In genomic region chr8:64832581-64833135, GRCm38 (mm10) we compare ENCODE assay signal across 15 mouse cellular contexts. TPM values are rescaled to one million over a fixed set of nuclear protein-coding genes. Genes with fewer than 3 reads are reported as not detected.
DNase-seq lines count a peak whose midpoint lies in the region; ATAC-seq lines count a peak whose summit lies in the region.
"Had no signal": no experiment of that assay in that cellular context is flagged by ENCODE, and none has a peak within 500 bp of the region (broad histone marks: within the 10 kb centered on the region; RNA-seq: fewer than 3 reads in every experiment).

No protein-coding gene starts in this region.

- no peak overlapping the region for H3K9ac ChIP-seq in hindbrain, embryonic 12.5 days
- no peak overlapping the region for H3K9ac ChIP-seq in hindbrain, embryonic 14.5 days
- no peak overlapping the region for H3K9ac ChIP-seq in midbrain, embryonic 11.5 days (ENCODE audit: low read length)
- no peak overlapping the region for H3K9ac ChIP-seq in midbrain, embryonic 13.5 days (replicated peaks)
- H3K9ac ChIP-seq: limb, embryonic 13.5 days; neural tube, embryonic 15.5 days had no signal

- H3K4me2 ChIP-seq in hindbrain, embryonic 12.5 days (replicated peaks) = no peak overlapping the region
- no peak overlapping the region for H3K4me2 ChIP-seq in hindbrain, embryonic 14.5 days (replicated peaks)
- no peak overlapping the region for H3K4me2 ChIP-seq in midbrain, embryonic 11.5 days
- H3K4me2 ChIP-seq in midbrain, embryonic 13.5 days (replicated peaks) = no peak overlapping the region
- H3K4me2 ChIP-seq: limb, embryonic 13.5 days; neural tube, embryonic 15.5 days had no signal

- WGBS in hindbrain, embryonic 12.5 days = 62% methylated on average over 13 of the region's 13 CpGs
- WGBS in hindbrain, embryonic 14.5 days = 51% methylated on average over 13 of the region's 13 CpGs
- WGBS in midbrain, embryonic 11.5 days = 84% methylated on average over 13 of the region's 13 CpGs
- WGBS in midbrain, embryonic 13.5 days = 62% methylated on average over 13 of the region's 13 CpGs

- 0 out of 2 replicates have a peak, but pooled peaks cover 10% of the 10 kb centered on the region for H3K36me3 ChIP-seq in hindbrain, embryonic 12.5 days
- peaks cover 12% of the 10 kb centered on the region; the same call in 1 of the 2 replicates for H3K36me3 ChIP-seq in hindbrain, embryonic 14.5 days (replicated peaks; ENCODE audit: control insufficient read depth, insufficient read depth)
- no peaks in the 10 kb centered on the region for H3K36me3 ChIP-seq in midbrain, embryonic 11.5 days (ENCODE audit: control insufficient read depth, insufficient read depth, low read length)
- peaks cover 33% of the 10 kb centered on the region for H3K36me3 ChIP-seq in midbrain, embryonic 13.5 days
- H3K36me3 ChIP-seq: neural tube, embryonic 15.5 days had no signal

- H3K4me3 ChIP-seq in hindbrain, embryonic 12.5 days = no peak overlapping the region
- no peak overlapping the region for H3K4me3 ChIP-seq in hindbrain, embryonic 14.5 days (replicated peaks; ENCODE audit: low read length)
- H3K4me3 ChIP-seq in midbrain, embryonic 11.5 days (ENCODE audit: low read depth, low read length) = no peak overlapping the region
- no peak overlapping the region for H3K4me3 ChIP-seq in midbrain, embryonic 13.5 days (replicated peaks)
- H3K4me3 ChIP-seq: limb, embryonic 13.5 days; neural tube, embryonic 15.5 days had no signal

- H3K27me3 ChIP-seq in hindbrain, embryonic 12.5 days = no peaks in the 10 kb centered on the region
- H3K27me3 ChIP-seq in hindbrain, embryonic 14.5 days (ENCODE audit: control insufficient read depth, insufficient read depth, low read length) = no peaks in the 10 kb centered on the region
- H3K27me3 ChIP-seq in midbrain, embryonic 11.5 days (ENCODE audit: control insufficient read depth, insufficient read depth, low read length) = no peaks in the 10 kb centered on the region
- no peaks in the 10 kb centered on the region for H3K27me3 ChIP-seq in midbrain, embryonic 13.5 days
- H3K27me3 ChIP-seq: limb, embryonic 13.5 days; neural tube, embryonic 15.5 days had no signal

- H3K4me1 ChIP-seq in hindbrain, embryonic 12.5 days = peaks cover 16% of the 10 kb centered on the region
- H3K4me1 ChIP-seq in hindbrain, embryonic 14.5 days (replicated peaks; ENCODE audit: control insufficient read depth, insufficient read depth, low read length) = peaks cover 22% of the 10 kb centered on the region
- H3K4me1 ChIP-seq in midbrain, embryonic 11.5 days (ENCODE audit: control insufficient read depth, insufficient read depth, low read length) = peaks cover 5% of the 10 kb centered on the region; the same call in 1 of the 2 replicates
- peaks cover 28% of the 10 kb centered on the region for H3K4me1 ChIP-seq in midbrain, embryonic 13.5 days (replicated peaks)

- ATAC-seq in hindbrain, embryonic 12.5 days (ENCODE audit: low FRiP score) = no peak
- ATAC-seq in hindbrain, embryonic 14.5 days (ENCODE audit: low FRiP score) = no peak
- ATAC-seq in midbrain, embryonic 11.5 days (ENCODE audit: low FRiP score) = no peak
- ATAC-seq in midbrain, embryonic 13.5 days = no peak; the same call in 1 of the 2 replicates
- ATAC-seq in neutrophil, adult 5-6 weeks (ENCODE audit: extremely low read depth, insufficient number of reproducible peaks, low FRiP score, poor library complexity, severe bottlenecking) = peak; percentile 78
- ATAC-seq: activated CD4-positive, CD25-positive, alpha-beta regulatory T cell, adult 4 months; CD4-positive, CD25-positive, alpha-beta regulatory T cell, adult 4 months had no signal

- H3K27ac ChIP-seq in hindbrain, embryonic 12.5 days = peak overlapping the region; percentile 30; the same call in 1 of the 2 replicates
- H3K27ac ChIP-seq in hindbrain, embryonic 14.5 days = no peak overlapping the region
- H3K27ac ChIP-seq in midbrain, embryonic 11.5 days (ENCODE audit: low read depth, low read length) = no peak overlapping the region; the same call in 1 of the 2 replicates
- no peak overlapping the region for H3K27ac ChIP-seq in midbrain, embryonic 13.5 days
- H3K27ac ChIP-seq: limb, embryonic 13.5 days; neural tube, embryonic 15.5 days; stomach, postnatal 0 days had no signal

- no peaks in the 10 kb centered on the region for H3K9me3 ChIP-seq in hindbrain, embryonic 12.5 days (replicated peaks)
- H3K9me3 ChIP-seq in hindbrain, embryonic 14.5 days (ENCODE audit: control insufficient read depth, low read length) = no peaks in the 10 kb centered on the region
- H3K9me3 ChIP-seq in midbrain, embryonic 11.5 days (ENCODE audit: control insufficient read depth, low read length) = no peaks in the 10 kb centered on the region; the same call in 1 of the 2 replicates
- no peaks in the 10 kb centered on the region for H3K9me3 ChIP-seq in midbrain, embryonic 13.5 days
- H3K9me3 ChIP-seq: neural tube, embryonic 15.5 days had no signal

- no peak for DNase-seq in hindbrain, embryonic 14.5 days (ENCODE audit: low spot score)
- peak; percentile 80 for DNase-seq in midbrain, embryonic 11.5 days (ENCODE audit: low spot score, missing footprints)
- peak; percentile 37 for DNase-seq in gonadal fat pad, adult 2 months (ENCODE audit: low read depth)
- DNase-seq in adrenal gland, adult 18-20 months (ENCODE audit: low spot score in 2 of 2) = no peak
- DNase-seq: cerebellum, postnatal 14 days; heart, postnatal 14 days; thymus, postnatal 25 days had no signal

RNA-seq across cellular contexts. Expression of gene Klhl2, which starts 17.2 kb away (rescaled TPM):
- polyA plus RNA-seq in hindbrain, embryonic 12.5 days (2016; fragmentation: Nextera tagmentation; extraction: Ambion mirVana) = 28.7 and 30.4 TPM in 2 replicates
- polyA plus RNA-seq in hindbrain, embryonic 14.5 days (2014; fragmentation: Nextera tagmentation; extraction: Ambion mirVana) = 33.8 and 44.8 TPM in 2 replicates
- 18.9 and 19.4 TPM in 2 replicates for polyA plus RNA-seq in midbrain, embryonic 11.5 days (2014; fragmentation: Nextera tagmentation; extraction: Ambion mirVana)
- 17.2 and 20.7 TPM in 2 replicates for polyA plus RNA-seq in midbrain, embryonic 13.5 days (2015; fragmentation: Nextera tagmentation; extraction: Ambion mirVana)
- 30.3 and 43.5 TPM in 2 replicates for polyA plus RNA-seq in gonadal fat pad, adult 2 months (2012; rRNA removed)
- 80.2 and 82.5 TPM in 2 replicates for total RNA-seq in neutrophil, adult 5-6 weeks (2017)
- 10 to 100 TPM; 53.2 to 76.0 TPM for total RNA-seq in adrenal gland, adult 18-20 months (2021)

Comparison
In these comparisons a context has a peak if more than half of its experiments do, and no peak if none do; other contexts are left out.
1. DNase-seq: peak in midbrain, embryonic 11.5 days (single experiment) and gonadal fat pad, adult 2 months (single experiment); none in hindbrain, embryonic 14.5 days (single experiment) and adrenal gland, adult 18-20 months (0 of 2).